Mouse (Mus musculus): Measurements from ENCODE around the gene Pde4b. TPM values are rescaled to one million over a fixed set of nuclear protein-coding genes. Genes with fewer than 3 reads are reported as not detected.

Pde4b gene
- polyA plus RNA-seq, 1 experiment, result 78.9 TPM

GRCm38 (mm10) chr4:102584601-102585265 is 497.4 kb downstream of the Pde4b start:
- H3K27ac ChIP-seq (ENCODE audit: insufficient read depth, low read length), result no peak overlapping the region
- DNase-seq, result no peak

GRCm38 (mm10) chr4:102585541-102585940 is 498.2 kb downstream of the Pde4b start:
- Histone ChIP-seq H3K4me3 (replicated peaks; ENCODE audit: insufficient read depth, low read depth, low read length) (no peak overlapping the region), H3K27me3 (ENCODE audit: control insufficient read depth, insufficient read depth, low read length) (no peaks in the 10 kb centered on the region), H3K27ac (ENCODE audit: insufficient read depth, low read length) (no peak overlapping the region), H3K4me1 (ENCODE audit: control insufficient read depth, insufficient read depth, low read length) (peaks cover 9% of the 10 kb centered on the region)
- WGBS, result 50% methylated on average over 4 of the region's 4 CpGs
- DNase-seq, result no peak
- no peak for TF ChIP-seq CTCF (IDR thresholded peaks at IDR 0.05; ENCODE audit: borderline replicate concordance, insufficient read depth, low read depth, low read length)
- TF ChIP-seq POLR2A (IDR thresholded peaks at IDR 0.05; ENCODE audit: borderline replicate concordance, insufficient read depth, low read length), result no peak

More at GRCm38 (mm10) chr4:102584601-102585265, 497.4 kb downstream of the Pde4b start:
- 52% methylated on average over 6 of the region's 6 CpGs for WGBS
- H3K4me1 ChIP-seq (ENCODE audit: control insufficient read depth, insufficient read depth, low read length), result peaks cover 9% of the 10 kb centered on the region
- TF ChIP-seq CTCF (IDR thresholded peaks at IDR 0.05; ENCODE audit: borderline replicate concordance, insufficient read depth, low read depth, low read length) (no peak), POLR2A (IDR thresholded peaks at IDR 0.05; ENCODE audit: borderline replicate concordance, insufficient read depth, low read length) (no peak)
- H3K27me3 ChIP-seq (ENCODE audit: control insufficient read depth, insufficient read depth, low read length), result no peaks in the 10 kb centered on the region
- H3K4me3 ChIP-seq (replicated peaks; ENCODE audit: insufficient read depth, low read depth, low read length), result no peak overlapping the region

GRCm38 (mm10) chr4:102586787-102587186 is 499.4 kb downstream of the Pde4b start:
- WGBS, result 94% methylated on average over 3 of the region's 3 CpGs

GRCm38 (mm10) chr4:102588668-102589455 is 501.5 kb downstream of the Pde4b start:
- DNase-seq, result peak; percentile 53 to 54
- peak overlapping the region; percentile 52 for H3K4me3 ChIP-seq (replicated peaks; ENCODE audit: insufficient read depth, low read depth, low read length)
- TF ChIP-seq CTCF (IDR thresholded peaks at IDR 0.05; ENCODE audit: borderline replicate concordance, insufficient read depth, low read depth, low read length) (no peak), POLR2A (IDR thresholded peaks at IDR 0.05; ENCODE audit: borderline replicate concordance, insufficient read depth, low read length) (no peak)
- H3K27ac ChIP-seq (ENCODE audit: insufficient read depth, low read length), result peak overlapping the region; percentile 37; the same call in 1 of the 2 replicates
- no peaks in the 10 kb centered on the region for H3K27me3 ChIP-seq (ENCODE audit: control insufficient read depth, insufficient read depth, low read length)
- WGBS, result 17% methylated on average over 12 of the region's 12 CpGs
- peaks cover 11% of the 10 kb centered on the region for H3K4me1 ChIP-seq (ENCODE audit: control insufficient read depth, insufficient read depth, low read length)

More at GRCm38 (mm10) chr4:102586787-102587186, 499.4 kb downstream of the Pde4b start:
- no peak for DNase-seq
- H3K27ac ChIP-seq (ENCODE audit: insufficient read depth, low read length), result no peak overlapping the region
- no peak for TF ChIP-seq POLR2A (IDR thresholded peaks at IDR 0.05; ENCODE audit: borderline replicate concordance, insufficient read depth, low read length)
- no peak for TF ChIP-seq CTCF (IDR thresholded peaks at IDR 0.05; ENCODE audit: borderline replicate concordance, insufficient read depth, low read depth, low read length)
- H3K4me1 ChIP-seq (ENCODE audit: control insufficient read depth, insufficient read depth, low read length), result peaks cover 8% of the 10 kb centered on the region
- no peaks in the 10 kb centered on the region for H3K27me3 ChIP-seq (ENCODE audit: control insufficient read depth, insufficient read depth, low read length)
- no peak overlapping the region for H3K4me3 ChIP-seq (replicated peaks; ENCODE audit: insufficient read depth, low read depth, low read length)

GRCm38 (mm10) chr4:102589537-102590031 is 502.2 kb downstream of the Pde4b start:
- DNase-seq, result peak; percentile 44 to 56
- peaks cover 12% of the 10 kb centered on the region for H3K4me1 ChIP-seq (ENCODE audit: control insufficient read depth, insufficient read depth, low read length)
- no peaks in the 10 kb centered on the region for H3K27me3 ChIP-seq (ENCODE audit: control insufficient read depth, insufficient read depth, low read length)
- peak overlapping the region; percentile 52 for H3K4me3 ChIP-seq (replicated peaks; ENCODE audit: insufficient read depth, low read depth, low read length)
- H3K27ac ChIP-seq (ENCODE audit: insufficient read depth, low read length), result no peak overlapping the region; the same call in 1 of the 2 replicates
- no peak for TF ChIP-seq POLR2A (IDR thresholded peaks at IDR 0.05; ENCODE audit: borderline replicate concordance, insufficient read depth, low read length)
- TF ChIP-seq CTCF (IDR thresholded peaks at IDR 0.05; ENCODE audit: borderline replicate concordance, insufficient read depth, low read depth, low read length), result no peak
- WGBS, result 24% methylated on average over 9 of the region's 9 CpGs

GRCm38 (mm10) chr4:102591798-102592197 is 504.5 kb downstream of the Pde4b start:
- Histone ChIP-seq H3K27ac (ENCODE audit: insufficient read depth, low read length) (0 out of 2 replicates have a peak overlapping the region, but pooled peaks have one; percentile 40), H3K4me1 (ENCODE audit: control insufficient read depth, insufficient read depth, low read length) (peaks cover 12% of the 10 kb centered on the region), H3K27me3 (ENCODE audit: control insufficient read depth, insufficient read depth, low read length) (no peaks in the 10 kb centered on the region), H3K4me3 (replicated peaks; ENCODE audit: insufficient read depth, low read depth, low read length) (no peak overlapping the region)
- no peak for DNase-seq
- TF ChIP-seq CTCF (IDR thresholded peaks at IDR 0.05; ENCODE audit: borderline replicate concordance, insufficient read depth, low read depth, low read length), result no peak
- 34% methylated on average over 4 of the region's 4 CpGs for WGBS

- Histone ChIP-seq H3K4me3 (replicated peaks; ENCODE audit: insufficient read depth, low read depth, low read length) (no peak overlapping the region), H3K27ac (ENCODE audit: insufficient read depth, low read length) (no peak overlapping the region), H3K27me3 (ENCODE audit: control insufficient read depth, insufficient read depth, low read length) (no peaks in the 10 kb centered on the region), H3K4me1 (ENCODE audit: control insufficient read depth, insufficient read depth, low read length) (peaks cover 12% of the 10 kb centered on the region)
- WGBS, result 90% methylated on average over 2 of the region's 2 CpGs
- no peak for TF ChIP-seq POLR2A (IDR thresholded peaks at IDR 0.05; ENCODE audit: borderline replicate concordance, insufficient read depth, low read length)
- no peak for DNase-seq
Measured at GRCm38 (mm10) chr4:102592541-102592940, 505.2 kb downstream of the Pde4b start.
